Mouse (Mus musculus) kidney, adult 2 months (tissue): ENCODE data around the gene Coro1c.

ENCODE experiments used
- CTCF ChIP-seq: fragments of 200-500 bp; conservative IDR thresholded peaks from 2 replicates; pipeline ENCODE4 v1.5.1; 2011; ENCODE audit warnings: low read depth, mild to moderate bottlenecking, control low read depth, low read length, moderate library complexity, mixed read lengths; ENCODE audit not compliant: insufficient read depth, insufficient read length
- POLR2A ChIP-seq: fragments of 200-500 bp; IDR thresholded peaks from one replicate; pipeline ENCODE4 v1.6.1; 2011; ENCODE audit warnings: low read depth, low read length, control low read depth

- peak; percentile 43 for TF ChIP-seq CTCF
- no peak for TF ChIP-seq POLR2A
Observed at GRCm38 (mm10) chr5:113942580-113942979, 34.0 kb upstream of the Coro1c start.
